Mouse (Mus musculus): ENCODE data around the gene Ccdc162. TPM values are rescaled to one million over a fixed set of nuclear protein-coding genes. Genes with fewer than 3 reads are reported as not detected.

Gene Ccdc162
- under 1 TPM in 1 of 2 experiments, not detected in 1; 0.38 TPM for total RNA-seq (2023)

GRCm38 (mm10) chr10:41716029-41716897 lies at the start of gene Ccdc162:
Ccdc162 (minus strand) TSS chr10:41716634.

DNA sequence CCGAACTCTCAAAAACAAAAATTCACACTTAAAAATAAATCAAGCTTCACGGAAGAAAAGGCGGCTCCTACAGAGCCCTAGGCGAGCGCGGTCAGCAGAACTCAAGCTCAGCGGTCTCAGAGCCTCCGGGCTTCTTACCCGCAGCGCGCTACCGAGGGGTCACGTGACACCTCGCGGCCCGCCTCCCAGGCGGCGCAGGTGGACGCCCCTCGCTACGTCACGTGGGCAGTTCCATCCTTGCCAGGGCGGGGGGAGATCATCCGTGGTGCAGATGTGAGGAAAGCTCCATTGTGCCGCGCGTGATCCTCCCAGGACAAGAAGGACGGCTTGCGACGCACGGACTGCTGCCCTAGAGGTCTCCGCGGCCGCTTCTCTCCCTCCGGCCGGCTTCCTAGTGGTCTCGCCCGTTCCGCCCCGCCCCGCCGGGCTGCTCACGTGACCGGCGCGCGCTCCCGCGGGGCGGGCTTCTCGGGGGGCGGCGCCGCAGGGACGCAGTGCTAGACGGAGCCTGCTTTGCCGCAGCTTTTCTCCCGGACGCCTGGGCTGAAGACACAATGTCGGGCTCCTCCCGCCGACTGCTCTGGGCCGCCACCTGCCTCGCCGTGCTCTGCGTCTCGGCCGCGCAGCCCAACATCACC lies 197.3 kb downstream of the Ccdc162 start, which contains the start of gene Cd164:
Gene Cd164, plus strand, starts transcription at position 434 of the 638 bp plus-strand sequence.

GRCm38 (mm10) chr10:41489708-41490517 lies 226.5 kb downstream of the Ccdc162 start, which contains the start of the genes Smpd2 and Ppil6:
Smpd2 (minus strand) TSS chr10:41490369.
Ppil6 (plus strand) TSS chr10:41490439.

Other genes starting within 250 kb of the Ccdc162 start
- gene Mical1, start 240.3 kb downstream of the Ccdc162 start, total RNA-seq (2023): 100 to 1,000 TPM; 295 to 325 TPM
- gene Smpd2, start 226.3 kb downstream of the Ccdc162 start, total RNA-seq (2023): 10 to 100 TPM; 17.5 to 27.2 TPM
- gene Ppil6, start 226.2 kb downstream of the Ccdc162 start, total RNA-seq (2023): not detected
- gene Cd164, start 197.2 kb downstream of the Ccdc162 start, total RNA-seq (2023): 100 to 1,000 TPM; 288 to 304 TPM
- gene Cep57l1, start 93.2 kb upstream of the Ccdc162 start, total RNA-seq (2023): 10 to 100 TPM; 11.8 to 14.5 TPM
- 100 to 1,000 TPM in 1 of 2 experiments, 10 to 100 TPM in 1; 96.8 to 101 TPM for gene Sesn1, start 93.3 kb upstream of the Ccdc162 start, total RNA-seq (2023)